Mouse (Mus musculus): Measurements from ENCODE around the gene Nlrc5.

The Nlrc5 gene

GRCm38 (mm10) chr8:94532000-94532399, 97.8 kb downstream of the Nlrc5 start:
- no peak for DNase-seq

- DNase-seq = no peak
Observed at GRCm38 (mm10) chr8:94532525-94532872, 98.3 kb downstream of the Nlrc5 start.

- peak; percentile 72 for DNase-seq
Observed at GRCm38 (mm10) chr8:94532873-94533671, 98.9 kb downstream of the Nlrc5 start, which contains the start of gene Cpne2. Cpne2 (plus strand) TSS chr8:94532990.

GRCm38 (mm10) chr8:94534612-94535011, 100.5 kb downstream of the Nlrc5 start:
- DNase-seq = no peak

GRCm38 (mm10) chr8:94535631-94536030, 101.5 kb downstream of the Nlrc5 start:
- DNase-seq = no peak

GRCm38 (mm10) chr8:94537456-94537855, 103.3 kb downstream of the Nlrc5 start:
- no peak for DNase-seq

GRCm38 (mm10) chr8:94540025-94540424, 105.9 kb downstream of the Nlrc5 start:
- DNase-seq = no peak

- DNase-seq = no peak
Observed at GRCm38 (mm10) chr8:94540889-94541795, 107.0 kb downstream of the Nlrc5 start.

GRCm38 (mm10) chr8:94543981-94544380, 109.8 kb downstream of the Nlrc5 start:
- no peak for DNase-seq

- no peak for DNase-seq
Observed at GRCm38 (mm10) chr8:94549041-94549440, 114.9 kb downstream of the Nlrc5 start.

GRCm38 (mm10) chr8:94549482-94549881, 115.3 kb downstream of the Nlrc5 start:
- DNase-seq = no peak

- DNase-seq = no peak
Observed at GRCm38 (mm10) chr8:94549998-94550397, 115.8 kb downstream of the Nlrc5 start.

- no peak for DNase-seq
Observed at GRCm38 (mm10) chr8:94551471-94552422, 117.6 kb downstream of the Nlrc5 start.

- DNase-seq = no peak
Observed at GRCm38 (mm10) chr8:94552696-94553095, 118.5 kb downstream of the Nlrc5 start.

- DNase-seq = no peak
Observed at GRCm38 (mm10) chr8:94557281-94557680, 123.1 kb downstream of the Nlrc5 start.

- DNase-seq = no peak
Observed at GRCm38 (mm10) chr8:94561256-94561655, 127.1 kb downstream of the Nlrc5 start.

- no peak for DNase-seq
Observed at GRCm38 (mm10) chr8:94564421-94564820, 130.3 kb downstream of the Nlrc5 start.

- DNase-seq = no peak
Observed at GRCm38 (mm10) chr8:94566033-94566432, 131.9 kb downstream of the Nlrc5 start.

GRCm38 (mm10) chr8:94566446-94567158, 132.4 kb downstream of the Nlrc5 start:
- no peak for DNase-seq

GRCm38 (mm10) chr8:94567159-94567849, 133.1 kb downstream of the Nlrc5 start:
- DNase-seq = no peak

- DNase-seq = no peak
Observed at GRCm38 (mm10) chr8:94568098-94568497, 133.9 kb downstream of the Nlrc5 start.

Measured in thymus, postnatal 4 days (tissue).